Mouse (Mus musculus): ENCODE data around the gene Mpv17l2. TPM values are rescaled to one million over a fixed set of nuclear protein-coding genes. Genes with fewer than 3 reads are reported as not detected.
A peak's percentile ranks its signal among the peaks of the same experiment; 100 is the strongest.

Mpv17l2 gene
- polyA plus RNA-seq, 1 experiment from 2014 or later = 37.1 TPM

DNA sequence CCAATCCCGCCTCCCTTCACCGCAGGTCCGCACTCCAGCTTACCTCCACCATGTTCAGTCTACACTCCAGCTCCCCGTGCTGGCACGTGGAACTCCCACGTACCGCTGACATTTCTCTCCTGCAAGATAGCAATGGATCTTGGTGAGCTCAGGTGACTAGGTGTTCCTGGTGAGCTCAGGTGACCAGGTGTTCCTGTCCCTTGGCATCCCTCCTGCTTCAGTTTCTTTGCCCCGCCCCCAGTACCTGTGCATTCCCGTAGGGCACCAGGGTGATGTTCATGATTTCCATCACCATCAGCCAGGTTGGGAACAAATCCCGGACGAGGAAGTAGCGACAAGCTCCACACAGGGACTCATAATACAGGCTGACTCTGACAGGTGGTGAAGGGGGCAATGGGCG lies 3.9 kb upstream of the Mpv17l2 start:
- no peak overlapping the region for H3K27ac ChIP-seq (ENCODE audit: low read length)
- no peak overlapping the region for H3K4me2 ChIP-seq (ENCODE audit: low read depth, low read length)
- no peak overlapping the region for H3K9ac ChIP-seq (ENCODE audit: low read length)
- WGBS = 91% methylated on average over 13 of the region's 13 CpGs
- peaks cover 6% of the 10 kb centered on the region for H3K36me3 ChIP-seq (ENCODE audit: control insufficient read depth, insufficient read depth, low read length)
- H3K4me1 ChIP-seq (replicated peaks; ENCODE audit: control insufficient read depth, insufficient read depth, low read length) = peaks cover 20% of the 10 kb centered on the region
- no peaks in the 10 kb centered on the region for H3K27me3 ChIP-seq (ENCODE audit: control insufficient read depth, insufficient read depth, low read depth, low read length)
- no peak overlapping the region for H3K4me3 ChIP-seq (ENCODE audit: low read length)
- no peaks in the 10 kb centered on the region for H3K9me3 ChIP-seq (ENCODE audit: control insufficient read depth, low read length)
- no peak for ATAC-seq (ENCODE audit: low read depth)

DNA sequence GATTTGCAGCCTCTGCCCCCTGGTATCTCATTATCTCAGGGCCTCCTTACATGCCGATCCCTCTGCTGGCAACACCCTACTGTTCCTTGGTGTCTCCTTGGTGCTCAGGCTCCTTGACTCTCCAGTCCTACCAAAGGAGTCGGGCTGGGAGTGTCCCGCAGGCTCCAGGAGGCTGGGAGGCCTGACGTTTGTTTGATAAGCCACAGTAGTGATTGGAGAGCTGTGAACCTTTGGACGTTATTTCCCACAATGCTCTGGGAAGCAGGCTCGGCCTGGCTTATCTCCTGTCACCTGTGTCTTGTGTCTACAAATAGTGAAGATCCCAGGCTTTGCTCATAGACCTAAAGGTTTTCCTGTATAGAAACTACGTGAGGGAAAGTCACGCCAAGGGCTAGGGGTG lies 3.3 kb upstream of the Mpv17l2 start:
- H3K9me3 ChIP-seq (ENCODE audit: control insufficient read depth, low read length) = no peaks in the 10 kb centered on the region
- H3K4me1 ChIP-seq (replicated peaks; ENCODE audit: control insufficient read depth, insufficient read depth, low read length) = peaks cover 25% of the 10 kb centered on the region
- no peak overlapping the region for H3K27ac ChIP-seq (ENCODE audit: low read length)
- peaks cover 6% of the 10 kb centered on the region for H3K36me3 ChIP-seq (ENCODE audit: control insufficient read depth, insufficient read depth, low read length)
- 62% methylated on average over 8 of the region's 8 CpGs for WGBS
- H3K9ac ChIP-seq (ENCODE audit: low read length) = no peak overlapping the region
- H3K27me3 ChIP-seq (ENCODE audit: control insufficient read depth, insufficient read depth, low read depth, low read length) = no peaks in the 10 kb centered on the region
- H3K4me2 ChIP-seq (ENCODE audit: low read depth, low read length) = no peak overlapping the region
- no peak for ATAC-seq (ENCODE audit: low read depth)
- H3K4me3 ChIP-seq (ENCODE audit: low read length) = no peak overlapping the region

DNA sequence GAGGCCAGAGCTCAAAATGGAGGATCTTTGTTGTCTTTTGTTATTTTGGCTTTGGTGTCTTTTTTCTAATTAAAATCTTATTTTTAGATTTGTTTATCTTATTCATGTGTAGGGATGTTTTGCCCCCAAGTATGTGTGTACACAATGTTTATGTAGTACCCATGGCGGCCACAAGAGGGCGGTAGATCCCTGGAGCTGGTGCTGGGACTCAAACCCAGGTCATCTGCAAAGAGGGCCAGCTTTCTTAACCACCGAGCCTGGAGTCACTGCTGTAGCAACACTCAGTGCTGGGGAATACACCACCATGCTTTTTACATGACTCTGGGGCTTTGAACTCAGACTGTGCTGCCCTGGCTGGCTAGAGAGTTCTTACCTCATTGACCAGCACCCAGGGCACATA lies 2.6 kb upstream of the Mpv17l2 start:
- Histone ChIP-seq H3K36me3 (ENCODE audit: control insufficient read depth, insufficient read depth, low read length) (peaks cover 2% of the 10 kb centered on the region), H3K9ac (ENCODE audit: low read length) (no peak overlapping the region), H3K4me3 (ENCODE audit: low read length) (no peak overlapping the region), H3K27ac (ENCODE audit: low read length) (no peak overlapping the region), H3K4me1 (replicated peaks; ENCODE audit: control insufficient read depth, insufficient read depth, low read length) (peaks cover 32% of the 10 kb centered on the region), H3K4me2 (ENCODE audit: low read depth, low read length) (no peak overlapping the region), H3K9me3 (ENCODE audit: control insufficient read depth, low read length) (no peaks in the 10 kb centered on the region), H3K27me3 (ENCODE audit: control insufficient read depth, insufficient read depth, low read depth, low read length) (no peaks in the 10 kb centered on the region)
- no peak for ATAC-seq (ENCODE audit: low read depth)
- 10% methylated on average over 3 of the region's 3 CpGs for WGBS

DNA sequence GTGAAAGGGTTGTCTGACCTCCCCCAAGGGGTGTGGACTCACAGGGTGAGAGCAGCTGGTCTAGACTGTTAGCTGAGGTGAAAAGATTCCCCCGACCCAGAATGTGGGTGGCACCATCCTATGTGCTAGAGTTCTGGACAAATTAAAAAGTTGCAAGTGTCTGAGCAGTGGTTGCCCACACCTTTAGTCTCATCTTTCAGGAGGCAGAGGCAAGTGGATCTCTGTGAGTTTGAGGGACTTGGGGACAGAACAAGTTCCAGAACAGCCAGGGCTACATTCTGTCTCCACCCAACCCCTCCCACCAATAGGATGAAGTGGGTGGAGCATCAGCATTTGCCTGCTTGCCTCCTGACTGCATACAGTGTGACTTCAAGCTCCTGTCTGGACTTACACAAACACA lies 1.4 kb upstream of the Mpv17l2 start:
- no peaks in the 10 kb centered on the region for H3K27me3 ChIP-seq (ENCODE audit: control insufficient read depth, insufficient read depth, low read depth, low read length)
- peaks cover 4% of the 10 kb centered on the region; the same call in 1 of the 2 replicates for H3K36me3 ChIP-seq (ENCODE audit: control insufficient read depth, insufficient read depth, low read length)
- no peak overlapping the region for H3K4me3 ChIP-seq (ENCODE audit: low read length)
- no peak overlapping the region for H3K9ac ChIP-seq (ENCODE audit: low read length)
- H3K4me2 ChIP-seq (ENCODE audit: low read depth, low read length) = no peak overlapping the region
- peaks cover 32% of the 10 kb centered on the region for H3K4me1 ChIP-seq (replicated peaks; ENCODE audit: control insufficient read depth, insufficient read depth, low read length)
- H3K9me3 ChIP-seq (ENCODE audit: control insufficient read depth, low read length) = no peaks in the 10 kb centered on the region
- H3K27ac ChIP-seq (ENCODE audit: low read length) = no peak overlapping the region
- no peak for ATAC-seq (ENCODE audit: low read depth)
- WGBS = 81% methylated on average over 1 of the region's 1 CpGs

DNA sequence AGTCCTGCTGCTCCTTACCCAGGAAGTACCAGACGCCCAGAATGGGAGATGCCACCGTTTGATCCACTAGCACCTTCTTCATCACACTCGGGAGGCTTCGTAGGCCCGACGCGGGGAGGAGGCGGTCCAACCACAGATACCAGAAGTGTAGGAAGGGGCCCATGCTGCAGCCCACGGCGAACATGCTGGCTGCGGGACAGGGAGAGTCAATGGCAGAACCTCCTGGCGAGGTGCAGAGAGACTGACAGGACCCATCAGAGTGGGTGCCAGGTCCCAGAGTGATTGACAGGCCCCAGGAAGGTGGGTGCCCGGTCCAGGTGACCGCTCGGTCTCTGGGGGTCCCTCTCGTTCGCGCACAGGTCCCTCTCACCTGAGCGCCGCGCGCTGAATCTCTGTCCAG lies 396 bp downstream of the Mpv17l2 start:
- H3K9me3 ChIP-seq (ENCODE audit: control insufficient read depth, low read length) = no peaks in the 10 kb centered on the region
- WGBS = 0% methylated on average over 22 of the region's 22 CpGs
- peak overlapping the region; percentile 70 for H3K4me3 ChIP-seq (ENCODE audit: low read length)
- H3K36me3 ChIP-seq (ENCODE audit: control insufficient read depth, insufficient read depth, low read length) = peaks cover 12% of the 10 kb centered on the region
- no peaks in the 10 kb centered on the region for H3K27me3 ChIP-seq (ENCODE audit: control insufficient read depth, insufficient read depth, low read depth, low read length)
- peak overlapping the region; percentile 32; the same call in 1 of the 2 replicates for H3K27ac ChIP-seq (ENCODE audit: low read length)
- H3K4me1 ChIP-seq (replicated peaks; ENCODE audit: control insufficient read depth, insufficient read depth, low read length) = peaks cover 22% of the 10 kb centered on the region
- ATAC-seq (ENCODE audit: low read depth) = no peak; the same call in 1 of the 2 replicates
- H3K9ac ChIP-seq (ENCODE audit: low read length) = peak overlapping the region; percentile 86
- H3K4me2 ChIP-seq (ENCODE audit: low read depth, low read length) = peak overlapping the region; percentile 99

DNA sequence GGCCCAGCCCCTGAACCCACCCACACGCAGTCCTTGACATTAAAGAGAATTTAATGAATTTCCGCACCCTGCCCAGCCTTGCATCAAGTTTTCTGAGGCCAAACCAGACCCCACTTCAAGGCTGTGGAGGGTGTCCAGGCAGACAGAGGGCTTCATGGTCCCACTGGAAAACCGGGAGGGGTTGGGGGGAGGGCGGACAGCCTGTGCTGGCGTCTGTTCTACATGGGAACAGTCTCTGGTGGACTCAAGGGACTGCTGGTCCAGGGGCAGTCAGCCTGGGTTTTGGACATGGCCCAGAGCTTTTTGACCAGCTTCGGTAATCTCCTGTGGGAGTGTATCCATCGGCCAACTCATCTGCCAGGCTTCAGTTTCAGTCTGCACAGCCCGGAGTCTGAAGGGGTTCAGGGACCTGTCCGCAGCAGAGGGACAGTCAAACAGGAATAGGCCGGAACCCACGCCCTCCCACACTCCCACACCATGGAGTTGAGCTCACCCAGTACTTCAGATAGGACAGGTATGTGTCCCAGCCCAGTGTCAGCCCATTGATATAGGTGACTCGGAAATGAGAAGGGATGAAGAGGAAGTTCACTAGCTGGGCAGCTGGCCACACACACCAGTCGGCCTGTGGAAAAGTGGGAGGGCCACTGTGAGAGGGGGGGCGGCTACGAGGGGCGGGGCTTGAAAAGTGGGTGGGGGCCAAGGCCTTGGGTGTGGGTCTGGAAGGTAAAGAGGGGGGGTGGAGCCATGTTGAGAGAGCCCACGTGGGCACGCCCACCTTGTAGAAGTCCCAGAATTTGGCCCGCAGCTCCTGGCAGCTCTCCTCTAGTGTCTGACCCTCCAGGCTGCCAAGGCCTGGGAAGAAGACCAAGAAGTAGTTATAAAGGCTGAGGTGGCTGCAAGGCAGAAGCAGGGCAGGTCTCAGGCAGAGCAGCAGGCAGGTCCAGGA lies 1.9 kb downstream of the Mpv17l2 start:
- H3K27ac ChIP-seq (ENCODE audit: low read length) = no peak overlapping the region
- no peak overlapping the region for H3K4me2 ChIP-seq (ENCODE audit: low read depth, low read length)
- H3K4me1 ChIP-seq (replicated peaks; ENCODE audit: control insufficient read depth, insufficient read depth, low read length) = peaks cover 26% of the 10 kb centered on the region
- H3K9me3 ChIP-seq (ENCODE audit: control insufficient read depth, low read length) = no peaks in the 10 kb centered on the region
- no peaks in the 10 kb centered on the region for H3K27me3 ChIP-seq (ENCODE audit: control insufficient read depth, insufficient read depth, low read depth, low read length)
- no peak overlapping the region for H3K9ac ChIP-seq (ENCODE audit: low read length)
- peaks cover 12% of the 10 kb centered on the region for H3K36me3 ChIP-seq (ENCODE audit: control insufficient read depth, insufficient read depth, low read length)
- no peak overlapping the region for H3K4me3 ChIP-seq (ENCODE audit: low read length)
- no peak for ATAC-seq (ENCODE audit: low read depth)
- 56% methylated on average over 19 of the region's 19 CpGs for WGBS

DNA sequence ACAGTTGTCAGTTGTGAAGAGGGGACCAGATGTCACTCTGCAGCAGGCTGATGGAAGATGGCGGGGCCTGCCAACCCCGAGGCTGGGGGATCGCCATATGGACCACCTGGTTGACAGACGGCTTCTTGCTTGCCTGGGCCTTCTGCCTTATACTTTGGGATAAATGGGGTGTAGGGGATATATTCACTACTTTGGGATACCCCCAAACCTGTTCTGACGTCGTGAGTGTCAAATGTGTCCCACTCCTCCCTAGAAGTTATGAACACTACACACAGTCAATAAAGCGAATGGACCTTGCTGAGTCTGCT lies 2.5 kb downstream of the Mpv17l2 start:
- ATAC-seq (ENCODE audit: low read depth) = no peak
- H3K9ac ChIP-seq (ENCODE audit: low read length) = no peak overlapping the region
- H3K4me3 ChIP-seq (ENCODE audit: low read length) = no peak overlapping the region
- WGBS = 79% methylated on average over 7 of the region's 7 CpGs
- no peak overlapping the region for H3K27ac ChIP-seq (ENCODE audit: low read length)
- peaks cover 28% of the 10 kb centered on the region for H3K4me1 ChIP-seq (replicated peaks; ENCODE audit: control insufficient read depth, insufficient read depth, low read length)
- H3K27me3 ChIP-seq (ENCODE audit: control insufficient read depth, insufficient read depth, low read depth, low read length) = no peaks in the 10 kb centered on the region
- H3K9me3 ChIP-seq (ENCODE audit: control insufficient read depth, low read length) = no peaks in the 10 kb centered on the region
- no peak overlapping the region for H3K4me2 ChIP-seq (ENCODE audit: low read depth, low read length)
- peaks cover 12% of the 10 kb centered on the region for H3K36me3 ChIP-seq (ENCODE audit: control insufficient read depth, insufficient read depth, low read length)

DNA sequence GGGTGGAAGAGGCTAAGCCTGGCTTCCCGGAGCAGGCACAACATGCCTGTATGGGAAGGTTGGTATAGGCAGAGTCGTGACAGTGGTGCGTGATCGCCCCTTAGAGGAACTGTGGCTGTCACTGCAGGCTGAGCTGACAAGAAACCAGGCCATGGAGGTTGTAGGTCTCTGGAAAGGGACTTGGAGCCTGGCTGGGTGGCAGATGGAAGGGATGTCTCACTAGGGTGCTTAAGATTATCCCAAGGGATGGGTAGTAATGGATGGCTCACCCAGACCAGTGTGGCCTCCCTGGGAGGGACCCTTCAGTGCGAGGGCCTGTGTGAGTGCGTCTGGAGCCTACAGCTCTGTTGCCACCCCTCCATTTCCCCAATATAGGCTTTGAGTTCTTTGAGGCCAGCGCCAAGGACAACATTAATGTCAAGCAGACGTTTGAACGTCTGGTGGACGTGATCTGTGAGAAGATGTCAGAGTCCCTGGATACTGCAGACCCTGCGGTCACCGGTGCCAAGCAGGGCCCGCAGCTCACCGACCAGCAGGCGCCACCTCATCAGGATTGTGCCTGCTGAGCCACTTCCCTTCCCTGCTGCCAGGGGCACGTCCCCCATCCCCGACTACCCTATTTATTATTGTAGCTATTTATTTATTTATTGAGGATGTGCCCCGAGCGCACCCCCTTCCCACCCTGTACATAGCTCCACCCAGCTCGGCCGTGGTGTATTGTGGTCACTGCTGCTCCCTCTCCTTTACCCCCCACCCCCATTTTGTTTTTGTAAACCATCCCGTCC lies 3.0 kb downstream of the Mpv17l2 start:
- Histone ChIP-seq H3K4me3 (ENCODE audit: low read length) (no peak overlapping the region), H3K9ac (ENCODE audit: low read length) (no peak overlapping the region), H3K9me3 (ENCODE audit: control insufficient read depth, low read length) (no peaks in the 10 kb centered on the region), H3K36me3 (ENCODE audit: control insufficient read depth, insufficient read depth, low read length) (peaks cover 12% of the 10 kb centered on the region), H3K27me3 (ENCODE audit: control insufficient read depth, insufficient read depth, low read depth, low read length) (no peaks in the 10 kb centered on the region), H3K27ac (ENCODE audit: low read length) (no peak overlapping the region), H3K4me1 (replicated peaks; ENCODE audit: control insufficient read depth, insufficient read depth, low read length) (peaks cover 33% of the 10 kb centered on the region), H3K4me2 (ENCODE audit: low read depth, low read length) (no peak overlapping the region)
- no peak for ATAC-seq (ENCODE audit: low read depth)
- WGBS = 73% methylated on average over 22 of the region's 22 CpGs

DNA sequence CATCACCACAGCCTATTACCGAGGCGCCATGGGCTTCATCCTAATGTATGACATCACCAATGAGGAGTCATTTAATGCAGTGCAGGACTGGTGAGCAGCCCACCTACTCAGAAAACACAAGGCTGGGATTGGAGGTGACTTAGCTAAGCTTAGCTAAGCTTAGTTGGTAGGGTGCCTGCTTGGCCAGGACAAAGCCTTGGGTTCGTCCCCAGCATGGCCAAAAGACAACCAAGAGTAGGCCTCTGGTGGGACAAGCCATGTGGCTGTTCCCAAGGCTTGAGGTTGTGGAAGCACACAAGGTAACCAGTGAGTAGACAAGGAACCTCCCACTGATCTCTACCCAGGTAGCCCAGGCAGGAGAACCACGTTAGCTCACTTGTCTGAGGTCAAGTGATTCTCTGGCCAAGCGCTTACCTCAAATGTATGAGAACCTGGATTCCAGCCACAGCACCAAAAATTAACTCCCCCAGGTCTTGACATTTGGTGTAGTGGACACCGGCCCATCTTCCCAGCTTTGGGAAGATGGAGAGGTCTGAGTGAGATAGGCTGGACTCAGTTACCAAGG lies 4.2 kb downstream of the Mpv17l2 start:
- ATAC-seq (ENCODE audit: low read depth) = no peak
- H3K27ac ChIP-seq (ENCODE audit: low read length) = no peak overlapping the region
- H3K9ac ChIP-seq (ENCODE audit: low read length) = no peak overlapping the region
- H3K9me3 ChIP-seq (ENCODE audit: control insufficient read depth, low read length) = no peaks in the 10 kb centered on the region
- WGBS = 90% methylated on average over 6 of the region's 6 CpGs
- no peak overlapping the region for H3K4me3 ChIP-seq (ENCODE audit: low read length)
- H3K4me2 ChIP-seq (ENCODE audit: low read depth, low read length) = no peak overlapping the region
- H3K27me3 ChIP-seq (ENCODE audit: control insufficient read depth, insufficient read depth, low read depth, low read length) = no peaks in the 10 kb centered on the region
- peaks cover 12% of the 10 kb centered on the region for H3K36me3 ChIP-seq (ENCODE audit: control insufficient read depth, insufficient read depth, low read length)
- H3K4me1 ChIP-seq (replicated peaks; ENCODE audit: control insufficient read depth, insufficient read depth, low read length) = peaks cover 36% of the 10 kb centered on the region
